Mouse (Mus musculus) C2C12 (cell line): ENCODE measurements around the gene Chd9. TPM values are rescaled to one million over a fixed set of nuclear protein-coding genes. Genes with fewer than 3 reads are reported as not detected.
"Not testable (repeated sequence)": the region's sequence is repeated elsewhere in the genome, so short reads cannot be mapped to it uniquely, and the experiment has no call there.

Experiments
- H3K27me3 ChIP-seq: one replicate; pipeline ENCODE4 v1.6.1; 2011; ENCODE audit not compliant: control insufficient read depth, insufficient read depth, insufficient read length
- H3K36me3 ChIP-seq: one replicate; pipeline ENCODE4 v1.6.1; 2011; ENCODE audit not compliant: control insufficient read depth, insufficient read depth
- H3K4me3 ChIP-seq: one replicate; pipeline ENCODE4 v1.5.1; 2011; ENCODE audit warnings: mild to moderate bottlenecking, control low read depth; ENCODE audit not compliant: poor library complexity, insufficient read depth, severe bottlenecking
- H3K79me2 ChIP-seq: one replicate; pipeline ENCODE4 v1.6.1; 2011; ENCODE audit not compliant: control insufficient read depth, insufficient read depth
- H3K79me3 ChIP-seq: one replicate; pipeline ENCODE4 v1.6.1; 2011; ENCODE audit warnings: low read depth, control low read depth
- H3ac ChIP-seq: one replicate; pipeline ENCODE3; 2011; ENCODE audit warnings: low read depth; ENCODE audit not compliant: control insufficient read depth, insufficient read length
- CEBPB ChIP-seq: IDR thresholded peaks from one replicate; pipeline ENCODE4 v1.6.1; 2011; ENCODE audit warnings: low read depth, mild to moderate bottlenecking, control low read depth, moderate library complexity
- CTCF ChIP-seq: IDR thresholded peaks from one replicate; pipeline ENCODE4 v1.5.1; 2011; ENCODE audit not compliant: control insufficient read depth, insufficient read depth, insufficient read length
- FOSL1 ChIP-seq: IDR thresholded peaks from one replicate; pipeline ENCODE4 v1.8.0; 2011; ENCODE audit warnings: mild to moderate bottlenecking, low read length; ENCODE audit not compliant: poor library complexity, insufficient read depth, severe bottlenecking
- MAX ChIP-seq: IDR thresholded peaks from one replicate; pipeline ENCODE4 v1.6.1; 2011; ENCODE audit warnings: mild to moderate bottlenecking, control low read depth
- MYOD1 ChIP-seq: IDR thresholded peaks from one replicate; pipeline ENCODE4 v1.6.1; 2011; ENCODE audit warnings: low read depth; ENCODE audit not compliant: control insufficient read depth, insufficient read length
- MYOG ChIP-seq: IDR thresholded peaks from one replicate; pipeline ENCODE4 v1.6.1; 2011; ENCODE audit not compliant: control insufficient read depth, insufficient read length; ENCODE audit errors: extremely low read depth
- USF1 ChIP-seq: IDR thresholded peaks from one replicate; pipeline ENCODE4 v1.6.1; 2011; ENCODE audit warnings: low read depth, mild to moderate bottlenecking, control low read depth, moderate library complexity
- polyA plus RNA-seq: library from polyadenylated mRNA; unstranded; fragments of >200 nt; fragmentation: generic; extraction: Trizol; gene quantifications from one replicate; pipeline ENCODE4 v1.2.1, GENCODE M21; 2012; ENCODE audit warnings: missing spikeins

Gene Chd9
- polyA plus RNA-seq, 1 experiment = 18.4 TPM

- Histone ChIP-seq H3K79me2 (no peaks in the 10 kb centered on the region), H3K27me3 (no peaks in the 10 kb centered on the region), H3K79me3 (peaks cover 2% of the 10 kb centered on the region), H3K36me3 (no peaks in the 10 kb centered on the region), H3ac (no peak overlapping the region), H3K4me3 (no peak overlapping the region)
- no peak for TF ChIP-seq USF1
Measured at GRCm38 (mm10) chr8:90923158-90923905, 95.2 kb downstream of the Chd9 start.

- TF ChIP-seq FOSL1 (no peak), MYOG (no peak), CEBPB (no peak), MAX (no peak), MYOD1 (no peak), CTCF (no peak), USF1 (no peak)
- H3ac ChIP-seq = no peak overlapping the region
- no peak overlapping the region for H3K4me3 ChIP-seq
- H3K79me3 ChIP-seq = no peaks in the 10 kb centered on the region
- no peaks in the 10 kb centered on the region for H3K36me3 ChIP-seq
- H3K27me3 ChIP-seq = no peaks in the 10 kb centered on the region
- H3K79me2 ChIP-seq = no peaks in the 10 kb centered on the region
Measured at GRCm38 (mm10) chr8:90928412-90928811, 100.3 kb downstream of the Chd9 start.

- H3ac ChIP-seq, H3K79me3 ChIP-seq, H3K79me2 ChIP-seq, H3K27me3 ChIP-seq, H3K4me3 ChIP-seq, H3K36me3 ChIP-seq: not testable (repeated sequence)
Measured at GRCm38 (mm10) chr8:90930125-90930524, 102.0 kb downstream of the Chd9 start.

GRCm38 (mm10) chr8:90932934-90933333 is 104.8 kb downstream of the Chd9 start:
- Histone ChIP-seq H3K79me3 (no peaks in the 10 kb centered on the region), H3K79me2 (no peaks in the 10 kb centered on the region), H3ac (no peak overlapping the region), H3K4me3 (no peak overlapping the region), H3K27me3 (no peaks in the 10 kb centered on the region), H3K36me3 (no peaks in the 10 kb centered on the region)
- TF ChIP-seq FOSL1 (no peak), CTCF (no peak), USF1 (no peak), MYOD1 (no peak), MYOG (no peak), MAX (no peak), CEBPB (no peak)

GRCm38 (mm10) chr8:90934786-90935185 is 106.6 kb downstream of the Chd9 start:
- Histone ChIP-seq H3K36me3 (no peaks in the 10 kb centered on the region), H3ac (no peak overlapping the region), H3K27me3 (no peaks in the 10 kb centered on the region), H3K79me3 (no peaks in the 10 kb centered on the region), H3K79me2 (no peaks in the 10 kb centered on the region), H3K4me3 (no peak overlapping the region)
- TF ChIP-seq MAX (no peak), FOSL1 (no peak), MYOD1 (no peak), USF1 (no peak), MYOG (no peak), CEBPB (no peak), CTCF (no peak)

GRCm38 (mm10) chr8:90936840-90937239 is 108.7 kb downstream of the Chd9 start:
- H3K36me3 ChIP-seq = no peaks in the 10 kb centered on the region
- no peaks in the 10 kb centered on the region for H3K79me3 ChIP-seq
- H3ac ChIP-seq = no peak overlapping the region
- TF ChIP-seq MAX = no peak
- TF ChIP-seq USF1 = no peak
- no peaks in the 10 kb centered on the region for H3K79me2 ChIP-seq
- H3K27me3 ChIP-seq = no peaks in the 10 kb centered on the region
- no peak overlapping the region for H3K4me3 ChIP-seq
